Mouse (Mus musculus) layer of hippocampus, adult 11-12 months (tissue): Measurements from ENCODE around the gene Olfr813.
"Not testable (repeated sequence)": the region's sequence is repeated elsewhere in the genome, so short reads cannot be mapped to it uniquely, and the experiment has no call there.

Experiments used
- DNase-seq: peaks from one replicate; pipeline ENCODE4 v3.0.0; 2022; ENCODE audit warnings: low spot score

The Olfr813 gene

DNA sequence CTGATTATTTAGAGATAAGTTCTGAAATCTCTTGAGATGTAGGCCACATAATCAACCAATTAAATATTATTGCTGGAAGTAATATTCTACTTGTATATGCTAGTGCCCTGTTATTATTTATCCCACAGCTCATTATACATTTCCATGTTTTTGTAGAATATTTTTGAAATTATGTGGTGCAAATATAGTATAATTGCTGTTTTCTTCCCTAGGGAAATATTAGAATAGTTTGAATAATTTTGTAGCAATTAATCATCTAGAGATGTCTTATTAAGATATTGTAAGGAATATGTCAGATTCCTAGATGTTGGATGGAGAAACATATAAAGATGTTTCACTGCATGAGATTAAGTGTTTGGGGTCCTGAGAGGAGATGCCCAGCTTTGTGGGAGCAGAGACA lies at the start of gene Olfr813:
Gene Olfr813, plus strand, starts transcription at position 301 of the 400 bp plus-strand sequence.
- DNase-seq: no peak

DNA sequence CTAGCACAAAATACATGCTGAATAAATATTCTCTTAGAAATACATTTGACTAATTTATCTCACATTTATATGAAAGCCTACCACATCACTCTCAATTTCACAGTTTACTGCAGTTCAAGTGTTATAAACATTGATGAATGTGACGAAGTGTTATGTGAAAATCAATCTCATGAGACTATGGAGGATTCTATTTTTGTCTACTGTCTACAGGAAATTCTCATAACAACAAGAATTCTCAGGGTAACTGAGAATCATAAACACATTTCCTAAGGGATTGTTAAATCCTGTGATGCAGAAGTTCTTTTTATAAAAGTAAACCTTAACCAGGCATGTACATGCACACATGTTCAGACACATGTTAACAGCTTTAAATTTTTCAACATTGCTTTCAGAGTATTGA lies 9.2 kb upstream of the Olfr813 start, which contains the start of gene Olfr812:
Gene Olfr812, minus strand, starts transcription at position 101 of the 400 bp plus-strand sequence.
- no peak for DNase-seq

DNA sequence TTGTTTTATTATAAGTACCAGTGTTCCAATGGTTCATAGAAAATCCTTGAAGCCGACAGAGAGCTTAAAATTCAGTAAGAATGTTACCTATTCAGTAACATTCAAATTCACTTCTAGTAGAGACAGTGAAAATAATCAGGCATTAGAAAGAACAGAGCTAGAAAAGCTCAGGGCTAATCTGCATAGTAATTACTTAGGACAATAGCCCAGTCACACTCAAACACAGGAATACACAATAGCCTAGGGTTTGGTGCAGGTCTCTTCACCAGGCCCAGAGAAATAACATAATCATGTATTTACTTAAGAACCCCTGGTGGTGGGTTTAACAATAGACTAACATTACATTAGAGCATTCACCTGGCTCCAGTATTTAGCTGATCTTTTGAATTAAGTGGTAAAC lies 7.8 kb upstream of the Olfr813 start:
- no peak for DNase-seq

DNA sequence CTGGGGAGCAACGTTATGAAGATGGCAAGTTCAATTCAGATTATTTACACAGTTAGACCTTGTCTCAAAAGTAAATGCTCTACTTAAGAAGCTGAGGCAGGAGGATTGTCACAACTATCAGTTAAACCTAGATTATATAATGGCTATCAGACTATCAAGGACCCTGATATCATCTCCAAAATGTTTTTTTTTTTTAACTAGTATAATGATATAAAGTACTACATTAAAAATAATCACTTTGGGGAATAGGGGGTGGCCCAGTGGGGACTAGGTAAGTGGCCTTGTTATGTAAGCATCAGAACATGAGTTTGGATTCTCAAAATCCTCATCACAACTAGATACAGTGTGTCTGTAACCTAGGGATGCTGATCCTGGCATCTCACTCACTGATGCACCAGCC lies 24.6 kb downstream of the Olfr813 start, which contains the start of gene Olfr814:
Gene Olfr814, minus strand, starts transcription at position 101 of the 400 bp plus-strand sequence.
- not testable (repeated sequence) for DNase-seq

DNA sequence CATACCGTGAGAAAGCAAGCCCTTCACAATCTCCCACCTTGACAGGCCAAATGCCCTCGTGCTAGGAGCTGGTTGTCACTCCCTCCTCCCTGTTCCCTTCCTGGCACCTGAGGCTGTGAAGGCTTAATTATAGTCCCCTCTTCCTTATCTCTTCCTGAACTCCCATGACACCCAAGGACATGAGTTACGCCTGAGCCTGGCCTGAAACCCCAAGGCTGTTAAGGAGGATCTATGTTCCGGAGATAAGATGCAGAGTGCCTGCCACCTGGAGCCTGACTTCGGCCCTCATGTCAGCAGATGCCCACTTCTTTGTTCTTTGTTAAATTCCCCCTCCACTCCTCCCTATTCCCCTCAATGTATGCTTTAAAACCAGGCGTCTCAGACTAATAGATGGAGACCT lies 30.3 kb downstream of the Olfr813 start:
- not testable (repeated sequence) for DNase-seq

DNA sequence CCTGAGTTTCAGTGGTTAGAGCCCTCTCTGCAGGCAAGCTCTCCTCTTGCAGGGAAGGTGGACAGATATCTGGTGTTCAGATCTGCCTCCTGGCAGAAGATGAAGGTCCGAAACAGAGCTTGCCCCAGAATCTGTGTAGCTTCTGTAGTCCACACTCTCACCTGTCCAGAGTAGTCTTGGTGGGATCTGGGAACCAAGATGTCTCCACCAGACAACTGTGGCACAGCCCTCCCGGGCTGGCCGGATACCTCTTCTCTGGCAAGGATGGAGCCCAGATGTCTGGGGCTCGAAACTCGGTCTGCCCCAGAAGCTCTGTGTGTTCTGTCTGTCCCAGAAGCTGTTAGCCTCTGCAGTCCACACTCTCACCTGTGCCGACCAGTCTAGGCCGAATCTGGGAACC lies 30.8 kb downstream of the Olfr813 start:
- DNase-seq: no peak

DNA sequence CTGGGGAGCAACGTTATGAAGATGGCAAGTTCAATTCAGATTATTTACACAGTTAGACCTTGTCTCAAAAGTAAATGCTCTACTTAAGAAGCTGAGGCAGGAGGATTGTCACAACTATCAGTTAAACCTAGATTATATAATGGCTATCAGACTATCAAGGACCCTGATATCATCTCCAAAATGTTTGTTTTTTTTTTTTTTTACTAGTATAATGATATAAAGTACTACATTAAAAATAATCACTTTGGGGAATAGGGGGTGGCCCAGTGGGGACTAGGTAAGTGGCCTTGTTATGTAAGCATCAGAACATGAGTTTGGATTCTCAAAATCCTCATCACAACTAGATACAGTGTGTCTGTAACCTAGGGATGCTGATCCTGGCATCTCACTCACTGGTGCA lies 50.6 kb downstream of the Olfr813 start, which contains the start of gene Olfr815:
Gene Olfr815, minus strand, starts transcription at position 101 of the 400 bp plus-strand sequence.
- not testable (repeated sequence) for DNase-seq
